Mouse (Mus musculus) forebrain, embryonic 13.5 days (tissue): ENCODE results near the gene Pcdh18. TPM values are rescaled to one million over a fixed set of nuclear protein-coding genes. Genes with fewer than 3 reads are reported as not detected.

Experiments
- ATAC-seq: fragments of 200-750 bp; cut with Nextera tagmentation; 2 replicates; pipeline ENCODE4 v1.8.0; 2017
- H3K27ac ChIP-seq: fragments of 300-500 bp; sonication (generic); 2 replicates; pipeline ENCODE4 v1.5.1; 2015; ENCODE audit warnings: inconsistent platforms, mild to moderate bottlenecking, moderate library complexity
- H3K27me3 ChIP-seq: fragments of 300-500 bp; sonication (generic); 2 replicates; pipeline ENCODE4 v1.6.1; 2015; ENCODE audit warnings: mild to moderate bottlenecking, inconsistent platforms
- H3K36me3 ChIP-seq: fragments of 300-500 bp; sonication (generic); 2 replicates; pipeline ENCODE4 v1.6.1; 2015; ENCODE audit warnings: mild to moderate bottlenecking, inconsistent platforms; ENCODE audit not compliant: poor library complexity, severe bottlenecking
- H3K4me1 ChIP-seq: fragments of 300-500 bp; sonication (generic); 2 replicates; pipeline ENCODE4 v1.6.1; 2015; ENCODE audit warnings: inconsistent platforms
- H3K4me2 ChIP-seq: fragments of 300-500 bp; sonication (generic); 2 replicates; pipeline ENCODE4 v1.6.1; 2015; ENCODE audit warnings: inconsistent platforms, mild to moderate bottlenecking, moderate library complexity
- H3K4me3 ChIP-seq: fragments of 300-500 bp; sonication (generic); 2 replicates; pipeline ENCODE4 v1.5.1; 2015; ENCODE audit warnings: mild to moderate bottlenecking, inconsistent platforms
- H3K9ac ChIP-seq: fragments of 300-500 bp; sonication (generic); 2 replicates; pipeline ENCODE4 v1.6.1; 2015; ENCODE audit warnings: mild to moderate bottlenecking, inconsistent platforms
- H3K9me3 ChIP-seq: fragments of 300-500 bp; sonication (generic); replicated peaks from 2 replicates; pipeline ENCODE4 v1.6.1; 2016; ENCODE audit warnings: inconsistent platforms
- WGBS: fragments of 180-500 bp; shearing (Covaris S2); methylation state at CpG from one replicate; pipeline ENCODE4 v1.1.7; 2015; 5-methylcytosine and 5-hydroxymethylcytosine counted together
- polyA plus RNA-seq: library from polyadenylated mRNA; unstranded; fragments of >200 nt; fragmentation: Nextera tagmentation; extraction: Ambion mirVana; gene quantifications from 2 replicates; pipeline ENCODE4 v1.2.1, GENCODE M21; 2015

Gene Pcdh18
- polyA plus RNA-seq, 1 experiment from 2014 or later, result 23.5 TPM

GRCm38 (mm10) chr3:49749491-49750284, 7.4 kb downstream of the Pcdh18 start:
- Histone ChIP-seq H3K4me3 (no peak overlapping the region), H3K4me1 (peaks cover 33% of the 10 kb centered on the region), H3K27me3 (no peaks in the 10 kb centered on the region), H3K9ac (no peak overlapping the region), H3K36me3 (peaks cover 67% of the 10 kb centered on the region), H3K4me2 (no peak overlapping the region), H3K9me3 (no peaks in the 10 kb centered on the region), H3K27ac (no peak overlapping the region)
- WGBS, result 68% methylated on average over 8 of the region's 8 CpGs
- ATAC-seq, result no peak

GRCm38 (mm10) chr3:49748054-49748453, 9.1 kb downstream of the Pcdh18 start:
- Histone ChIP-seq H3K9me3 (no peaks in the 10 kb centered on the region), H3K27ac (no peak overlapping the region), H3K9ac (no peak overlapping the region), H3K36me3 (peaks cover 70% of the 10 kb centered on the region), H3K4me1 (peaks cover 17% of the 10 kb centered on the region), H3K4me3 (no peak overlapping the region), H3K4me2 (no peak overlapping the region), H3K27me3 (no peaks in the 10 kb centered on the region)
- no peak for ATAC-seq
- 87% methylated on average over 1 of the region's 1 CpGs for WGBS

GRCm38 (mm10) chr3:49739061-49739460, 18.1 kb downstream of the Pcdh18 start:
- H3K4me1 ChIP-seq, result no peaks in the 10 kb centered on the region
- no peaks in the 10 kb centered on the region for H3K27me3 ChIP-seq
- H3K36me3 ChIP-seq, result peaks cover 6% of the 10 kb centered on the region; the same call in 1 of the 2 replicates
- ATAC-seq, result no peak
- no peaks in the 10 kb centered on the region for H3K9me3 ChIP-seq
- H3K4me3 ChIP-seq, result no peak overlapping the region
- no peak overlapping the region for H3K9ac ChIP-seq
- WGBS, result 82% methylated on average over 2 of the region's 2 CpGs
- no peak overlapping the region for H3K4me2 ChIP-seq
- no peak overlapping the region for H3K27ac ChIP-seq

GRCm38 (mm10) chr3:49738531-49738930, 18.6 kb downstream of the Pcdh18 start:
- ATAC-seq, result no peak
- no peak overlapping the region for H3K4me3 ChIP-seq
- H3K27me3 ChIP-seq, result no peaks in the 10 kb centered on the region
- H3K4me1 ChIP-seq, result no peaks in the 10 kb centered on the region
- H3K27ac ChIP-seq, result no peak overlapping the region
- no peak overlapping the region for H3K4me2 ChIP-seq
- H3K9me3 ChIP-seq, result no peaks in the 10 kb centered on the region
- peaks cover 1% of the 10 kb centered on the region; the same call in 1 of the 2 replicates for H3K36me3 ChIP-seq
- no peak overlapping the region for H3K9ac ChIP-seq

- no peak overlapping the region for H3K27ac ChIP-seq
Measured at GRCm38 (mm10) chr3:49706503-49706902, 50.6 kb downstream of the Pcdh18 start.

GRCm38 (mm10) chr3:49699951-49700350, 57.2 kb downstream of the Pcdh18 start:
- Histone ChIP-seq H3K27me3 (no peaks in the 10 kb centered on the region), H3K4me1 (peaks cover 11% of the 10 kb centered on the region; the same call in 1 of the 2 replicates), H3K9me3 (no peaks in the 10 kb centered on the region), H3K36me3 (no peaks in the 10 kb centered on the region), H3K27ac (no peak overlapping the region), H3K9ac (no peak overlapping the region), H3K4me2 (no peak overlapping the region), H3K4me3 (no peak overlapping the region)
- no peak for ATAC-seq
- 8% methylated on average over 2 of the region's 2 CpGs for WGBS

More at GRCm38 (mm10) chr3:49706503-49706902, 50.6 kb downstream of the Pcdh18 start:
- H3K4me1 ChIP-seq, result 0 out of 2 replicates have a peak, but pooled peaks cover 9% of the 10 kb centered on the region
- H3K36me3 ChIP-seq, result no peaks in the 10 kb centered on the region
- 12% methylated on average over 2 of the region's 2 CpGs for WGBS
- H3K9me3 ChIP-seq, result no peaks in the 10 kb centered on the region
- no peak overlapping the region for H3K4me3 ChIP-seq
- H3K4me2 ChIP-seq, result no peak overlapping the region
- peak; percentile 30; the same call in 1 of the 2 replicates for ATAC-seq
- H3K9ac ChIP-seq, result no peak overlapping the region
- no peaks in the 10 kb centered on the region for H3K27me3 ChIP-seq
